Mouse (Mus musculus) heart, adult 8-10 months (tissue): ENCODE measurements at regions not wholly inside any gene's neighbourhood (a gene's known extent, or its start where the extent isn't known, plus 50 kb on each side); places are given as distances from the start of the nearest gene placed in this dataset.
A peak's percentile ranks its signal among the peaks of the same experiment; 100 is the strongest.

Experiments used
- DNase-seq: peaks from one replicate; pipeline ENCODE4 v3.0.0; 2022; ENCODE audit warnings: low spot score

DNA sequence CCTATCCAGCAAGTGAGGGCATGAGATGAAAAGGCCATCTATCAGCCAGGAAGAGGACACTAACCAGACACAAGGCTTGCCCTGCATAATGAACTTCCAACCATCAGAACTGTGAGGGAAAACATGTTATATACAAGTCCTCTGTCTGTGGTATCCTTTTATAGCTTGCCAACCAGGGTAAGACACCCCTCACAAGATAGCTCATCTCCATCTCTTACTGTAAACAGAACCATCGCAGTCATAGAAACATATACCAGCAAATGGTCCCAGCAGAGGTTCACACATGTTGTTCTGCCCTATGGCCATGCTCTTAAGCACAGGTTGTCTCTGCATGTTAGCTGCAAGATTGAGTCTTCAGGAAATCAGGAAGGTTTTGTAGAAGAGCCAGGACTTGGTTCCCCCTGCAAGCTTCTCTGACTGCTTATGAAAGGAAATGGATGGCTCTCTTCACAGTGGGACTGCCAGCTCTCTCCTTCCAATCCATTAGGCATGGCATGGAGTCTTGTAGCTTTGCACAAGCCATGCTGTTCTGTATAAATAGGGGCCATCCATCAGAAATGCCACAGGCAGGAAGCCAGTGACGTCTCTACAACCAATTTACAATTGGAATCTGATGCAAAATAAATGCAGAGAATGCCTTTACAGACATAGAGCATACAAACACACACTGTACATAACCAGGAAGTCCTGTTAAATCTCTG is 1514.0 kb upstream of the Lrrc6 start:
- DNase-seq, result no peak

DNA sequence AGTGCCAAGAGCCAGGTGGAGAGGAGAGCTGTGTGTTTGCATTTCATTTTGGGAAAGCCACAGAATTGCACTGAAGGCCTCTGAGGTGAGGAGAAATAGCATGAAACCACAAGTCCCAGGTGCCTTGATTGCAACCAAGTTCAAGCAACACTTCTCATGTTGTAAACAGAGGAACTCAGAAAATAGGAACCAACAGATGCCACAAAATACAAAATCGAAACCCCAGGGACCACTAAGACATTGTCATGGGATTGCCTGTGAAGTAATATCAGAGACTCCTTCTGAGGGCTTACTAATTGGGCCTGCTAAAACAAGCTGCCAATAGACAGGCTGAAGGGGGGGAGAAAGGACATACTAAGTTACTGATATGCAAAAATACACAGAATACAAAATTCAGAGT is 1510.5 kb upstream of the Lrrc6 start:
- no peak for DNase-seq

GRCm38 (mm10) chr15:68010189-68010588 is 1509.5 kb upstream of the Lrrc6 start:
- no peak for DNase-seq

GRCm38 (mm10) chr15:68004798-68005197 is 1504.1 kb upstream of the Lrrc6 start:
- no peak for DNase-seq

- no peak for DNase-seq
These were observed 1495.8 kb upstream of the Lrrc6 start for GRCm38 (mm10) chr15:67996532-67996931.

GRCm38 (mm10) chr15:67989428-67990272 is 1488.9 kb upstream of the Lrrc6 start:
- DNase-seq, result no peak

GRCm38 (mm10) chr15:67987941-67988340 is 1487.2 kb upstream of the Lrrc6 start:
- no peak for DNase-seq

DNA sequence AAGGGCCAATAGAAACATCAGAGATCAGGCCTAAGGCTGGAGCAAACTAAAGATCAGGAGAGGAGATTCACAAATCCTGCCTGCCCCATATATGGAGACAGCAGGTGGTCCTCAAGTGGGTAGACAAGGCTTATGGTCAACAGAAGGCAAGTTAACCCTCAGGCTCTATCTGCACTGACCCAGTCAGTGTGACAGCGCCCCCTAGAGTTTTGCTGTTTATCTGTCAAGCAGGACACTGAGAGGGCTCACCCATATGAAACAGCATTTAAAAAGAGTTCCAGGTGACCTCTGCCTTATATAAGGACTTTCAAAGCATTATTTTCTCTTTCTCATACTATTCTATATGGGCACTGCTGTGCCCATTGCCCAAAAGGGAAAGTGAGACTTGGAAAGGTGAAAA is 1482.5 kb upstream of the Lrrc6 start:
- DNase-seq, result no peak

- no peak for DNase-seq
These were observed 1481.2 kb upstream of the Lrrc6 start for GRCm38 (mm10) chr15:67981876-67982275.

DNA sequence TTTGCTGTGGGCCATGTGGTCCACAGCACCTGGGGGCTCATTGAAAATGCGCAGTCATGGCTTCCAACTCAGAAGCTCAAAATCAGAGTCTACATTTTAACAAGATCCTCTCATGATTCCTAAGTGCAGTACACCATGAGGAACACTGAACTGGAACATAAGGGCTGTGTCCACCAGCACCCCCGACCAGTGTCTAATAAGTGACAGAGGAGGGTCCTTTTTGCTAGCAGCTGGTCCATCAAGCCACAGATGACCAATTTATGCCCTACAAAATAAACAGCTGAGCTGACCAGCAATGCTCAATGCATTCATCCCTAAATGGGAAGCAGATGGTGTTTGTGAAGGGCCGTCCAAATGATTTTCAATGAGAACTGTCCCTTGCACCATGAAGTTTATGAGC is 1478.7 kb upstream of the Lrrc6 start:
- no peak for DNase-seq

- no peak for DNase-seq
These were observed 1476.5 kb upstream of the Lrrc6 start for GRCm38 (mm10) chr15:67977210-67977609.

DNA sequence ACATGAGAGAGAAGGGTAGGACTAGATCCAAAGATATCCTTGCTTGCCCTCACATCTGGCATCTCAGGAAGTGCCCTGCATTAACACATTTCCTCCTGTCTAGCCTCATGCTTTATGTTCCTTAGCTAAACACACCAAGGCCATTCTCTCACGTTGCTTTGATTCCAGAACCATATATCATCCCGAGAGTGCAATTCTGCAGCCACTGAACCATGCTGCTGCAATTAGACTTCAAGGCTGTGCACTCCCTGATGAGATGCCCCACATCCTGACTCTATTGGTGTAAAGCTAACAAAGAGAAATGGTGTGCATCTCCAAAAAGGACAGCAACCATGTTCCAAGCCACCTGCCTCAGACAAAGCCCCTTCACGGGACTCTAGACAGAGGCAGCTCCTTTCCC is 1471.3 kb upstream of the Lrrc6 start:
- no peak for DNase-seq

- no peak for DNase-seq
These were observed 1453.5 kb upstream of the Lrrc6 start for GRCm38 (mm10) chr15:67954216-67954615.

GRCm38 (mm10) chr15:67950281-67951040 is 1449.8 kb upstream of the Lrrc6 start:
- DNase-seq, result no peak

DNA sequence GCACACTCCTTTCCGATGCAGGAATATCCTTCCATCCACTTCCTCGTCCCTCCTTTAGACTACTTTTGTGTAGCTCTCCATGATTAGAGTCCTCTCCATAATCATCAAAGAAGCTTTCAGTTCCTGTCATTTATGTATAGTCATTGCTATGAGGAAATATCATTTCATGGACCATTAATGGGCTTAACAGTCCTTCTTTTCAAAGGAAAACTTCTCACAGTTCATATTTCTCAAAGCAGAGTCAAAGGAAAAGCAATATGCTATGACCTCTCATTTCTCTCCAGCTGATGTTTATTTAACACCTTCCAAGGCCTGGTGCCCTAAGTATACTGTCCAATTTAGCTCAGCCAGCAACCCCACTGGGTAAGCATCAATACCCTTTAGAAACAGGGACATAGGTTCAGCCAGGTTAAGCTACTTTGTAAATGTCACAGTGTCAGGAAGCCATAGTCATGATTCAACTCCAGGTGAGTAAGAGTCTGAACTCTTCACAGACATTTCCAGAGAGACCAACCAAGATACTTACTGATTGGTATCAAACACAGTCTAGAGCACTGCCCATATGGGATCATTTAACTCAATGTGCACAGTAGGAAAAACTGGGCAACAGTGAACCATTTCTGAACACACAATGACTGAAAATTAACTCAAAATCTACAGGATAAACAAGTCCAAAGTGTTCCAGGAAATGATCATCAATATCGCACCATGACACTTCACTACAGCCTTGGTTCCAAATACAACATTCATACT is 1443.8 kb upstream of the Lrrc6 start:
- no peak for DNase-seq

- no peak for DNase-seq
These were observed 1442.3 kb upstream of the Lrrc6 start for GRCm38 (mm10) chr15:67943046-67943445.

- peak; percentile 3 for DNase-seq
These were observed 1439.8 kb upstream of the Lrrc6 start for GRCm38 (mm10) chr15:67940510-67940909.

- DNase-seq, result no peak
These were observed 1424.2 kb upstream of the Lrrc6 start for GRCm38 (mm10) chr15:67924885-67925284.

DNA sequence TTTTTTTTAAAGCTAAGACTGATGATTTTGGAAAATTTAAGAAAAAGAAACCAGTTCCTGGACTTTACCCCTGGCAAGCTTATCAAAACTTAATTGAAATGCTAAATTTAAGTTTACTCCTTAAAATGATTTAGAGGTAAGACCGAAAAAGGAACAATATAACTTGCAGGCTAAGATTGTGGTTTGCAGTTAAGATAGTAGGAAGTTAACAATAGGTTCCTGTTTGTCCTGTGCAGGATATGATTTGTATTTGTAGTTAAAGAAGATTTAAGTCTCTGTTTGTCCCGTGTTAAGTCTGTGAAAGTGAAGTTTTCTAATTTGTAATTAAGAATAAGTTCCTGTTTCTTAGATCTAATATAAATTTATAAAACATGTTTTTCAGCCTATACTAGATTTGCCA is 1406.3 kb upstream of the Lrrc6 start:
- DNase-seq, result no peak

DNA sequence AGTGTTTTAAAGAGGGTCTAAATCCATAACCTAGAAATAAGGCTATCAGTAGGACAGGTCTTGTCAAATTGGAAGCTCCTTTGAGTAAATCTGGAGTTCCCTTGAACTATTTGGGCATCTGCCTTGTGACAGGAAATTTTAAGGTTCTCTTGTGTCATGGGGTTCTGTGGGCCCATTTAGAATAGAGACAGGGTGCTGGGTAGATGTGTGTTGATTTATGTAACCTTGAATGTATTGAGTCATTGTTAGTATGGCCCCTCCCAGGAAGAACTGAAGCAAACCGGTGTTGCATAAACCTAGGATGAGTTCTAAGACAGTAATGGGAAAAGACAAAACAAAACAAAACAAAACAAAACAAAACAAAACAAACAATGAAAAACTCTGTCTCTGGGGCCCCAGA is 1404.6 kb upstream of the Lrrc6 start:
- no peak for DNase-seq

DNA sequence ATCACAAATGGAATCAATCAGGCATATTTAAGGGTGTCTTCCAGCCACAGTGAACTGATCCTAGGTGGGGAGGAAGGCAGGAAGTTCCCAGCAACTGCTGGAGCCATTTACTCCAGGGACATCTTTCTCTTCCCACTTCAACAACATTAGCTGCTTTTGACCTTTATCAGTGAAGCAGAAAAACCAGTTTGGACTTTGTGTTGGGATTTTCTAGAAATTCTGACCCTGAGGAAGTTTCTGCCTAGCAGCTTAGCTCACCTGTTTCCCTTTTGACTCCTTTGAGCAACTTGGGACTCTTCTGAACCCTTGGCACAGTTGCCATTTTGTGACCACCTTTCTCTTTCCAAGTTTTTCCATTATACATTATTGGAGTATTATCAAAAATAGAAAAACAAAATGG is 1403.9 kb upstream of the Lrrc6 start:
- no peak for DNase-seq

DNA sequence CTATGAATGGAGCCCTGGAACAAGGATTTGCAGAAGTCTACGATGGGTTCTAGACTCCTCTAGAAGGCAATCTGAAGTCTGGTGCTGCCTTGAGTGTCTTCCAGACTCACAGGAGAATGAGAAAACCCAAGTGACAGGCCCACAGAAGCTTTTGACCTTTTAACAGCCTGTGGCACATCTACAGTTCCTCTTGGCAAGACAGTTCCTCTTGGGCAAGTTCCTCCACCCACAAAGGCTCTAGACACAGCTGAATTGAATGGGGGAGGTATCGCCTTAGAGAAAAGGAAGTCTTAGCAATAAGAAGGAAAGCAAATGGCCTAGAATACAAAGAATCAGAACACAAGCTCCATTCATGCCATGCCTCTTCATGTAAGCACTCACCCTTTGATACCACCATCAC is 1402.3 kb upstream of the Lrrc6 start:
- DNase-seq, result peak; percentile 24
